Mouse (Mus musculus) gastrocnemius, adult 2 months (tissue): ENCODE data around the gene Pla2g5. TPM values are rescaled to one million over a fixed set of nuclear protein-coding genes. Genes with fewer than 3 reads are reported as not detected.

Experiments used
- DNase-seq: peaks from one replicate; pipeline ENCODE4 v3.0.0; 2022
- H3K27ac ChIP-seq: fragments of 200-600 bp; 2 replicates; pipeline ENCODE4 v1.8.1; 2022; ENCODE audit warnings: mild to moderate bottlenecking
- H3K4me3 ChIP-seq: fragments of 200-600 bp; 2 replicates; pipeline ENCODE4 v1.8.1; 2022; ENCODE audit warnings: mild to moderate bottlenecking, moderate library complexity
- CTCF ChIP-seq: fragments of 200-600 bp; IDR thresholded peaks from 2 replicates; pipeline ENCODE4 v1.8.1; 2022; ENCODE audit warnings: antibody characterized with exemption, mild to moderate bottlenecking, moderate library complexity
- intact Hi-C: fragments of 180-260 bp; cut with DNase I; formaldehyde crosslinking; loops from one replicate; pipeline ENCODE4 v1.15.1; 2025
- total RNA-seq, 2 experiments: library from RNA; stranded (reverse); gene quantifications; 2 replicates each; pipeline ENCODE4 v1.2.3; 2021

The Pla2g5 gene
- total RNA-seq, 2 experiments from 2014 or later, result 0.92 to 2.1 TPM

GRCm38 (mm10) chr4:138752603-138753002 is 110.7 kb downstream of the Pla2g5 start:
- Histone ChIP-seq H3K27ac (no peak overlapping the region), H3K4me3 (no peak overlapping the region)
- intact Hi-C loops, result no loop called here
- DNase-seq, result no peak
- no peak for TF ChIP-seq CTCF

Other genes with a start within 250 kb of the Pla2g5 start
- not detected for gene Vwa5b1, start 227.6 kb downstream of the Pla2g5 start, total RNA-seq
- not detected for gene Pla2g2c, start 138.7 kb downstream of the Pla2g5 start, total RNA-seq
- gene Ubxn10, start 126.3 kb downstream of the Pla2g5 start, total RNA-seq, result under 1 TPM in 1 of 2 experiments, not detected in 1; 0.20 TPM
- not detected for gene Pla2g2f, start 105.9 kb downstream of the Pla2g5 start, total RNA-seq
- under 1 TPM in 1 of 2 experiments, not detected in 1; 0.28 TPM for gene Pla2g2d, start 87.7 kb downstream of the Pla2g5 start, total RNA-seq
- gene Gm13030, start 10.5 kb upstream of the Pla2g5 start, total RNA-seq, result not detected
- gene Pla2g2e, start 14.5 kb upstream of the Pla2g5 start, total RNA-seq, result not detected
- gene Otud3, start 50.5 kb upstream of the Pla2g5 start, total RNA-seq, result 10 to 100 TPM; 15.7 to 17.2 TPM
- gene Rnf186, start 103.6 kb upstream of the Pla2g5 start, total RNA-seq, result not detected
- gene Tmco4, start 109.4 kb upstream of the Pla2g5 start, total RNA-seq, result 1 to 10 TPM; 7.5 to 7.6 TPM
- not detected for gene Htr6, start 212.1 kb upstream of the Pla2g5 start, total RNA-seq
- 10 to 100 TPM; 19.9 to 40.8 TPM for gene Nbl1, start 229.5 kb upstream of the Pla2g5 start, total RNA-seq